Mouse (Mus musculus) MEL (cell line): ENCODE measurements at regions not wholly inside any gene's neighbourhood (a gene's known extent, or its start where the extent isn't known, plus 50 kb on each side); places are given as distances from the start of the nearest gene placed in this dataset.

Source experiments
- DNase-seq: peaks from one replicate; pipeline ENCODE4 v3.0.0; 2011; ENCODE audit warnings: low read depth, low spot score
- H3K27ac ChIP-seq: 2 replicates; pipeline ENCODE4 v1.5.1; 2012; ENCODE audit warnings: low read depth, mild to moderate bottlenecking, control low read depth, low read length, moderate library complexity; ENCODE audit not compliant: control insufficient read depth
- H3K27me3 ChIP-seq, 2 experiments: fragments of 150-350 bp in 1 of 2; sonication (generic) in 1 of 2; 2 replicates each; pipeline ENCODE4 v1.6.1; 2012; ENCODE audit warnings: low read length in 2 of 2, mild to moderate bottlenecking in 2 of 2, improper control_type of control experiment in 1 of 2, moderate library complexity in 1 of 2; ENCODE audit not compliant: insufficient read depth in 2 of 2, control insufficient read depth in 1 of 2
- H3K36me3 ChIP-seq, 2 experiments: 2 replicates each; pipeline ENCODE4 v1.6.1; 2012 to 2014; ENCODE audit warnings: low read length in 2 of 2, improper control_type of control experiment in 1 of 2, inconsistent platforms in 1 of 2, mild to moderate bottlenecking in 1 of 2; ENCODE audit not compliant: insufficient read depth in 2 of 2, control insufficient read depth in 1 of 2
- H3K4me1 ChIP-seq, 2 experiments: fragments of 150-350 bp in 1 of 2; sonication (generic) in 1 of 2; 2 replicates each; pipeline ENCODE4 v1.6.1; 2012; ENCODE audit warnings: low read length in 2 of 2, improper control_type of control experiment in 1 of 2, mild to moderate bottlenecking in 1 of 2; ENCODE audit not compliant: insufficient read depth in 2 of 2, control insufficient read depth in 1 of 2
- H3K4me3 ChIP-seq, 2 experiments: fragments of 150-350 bp in 1 of 2; sonication (generic) in 1 of 2; 2 replicates each; pipeline ENCODE4 v1.5.1; 2012; ENCODE audit warnings: low read depth in 2 of 2, low read length in 2 of 2, mild to moderate bottlenecking in 2 of 2, moderate library complexity in 2 of 2, control low read depth in 1 of 2, improper control_type of control experiment in 1 of 2; ENCODE audit not compliant: control insufficient read depth in 1 of 2, insufficient read depth in 1 of 2
- H3K79me2 ChIP-seq: 2 replicates; pipeline ENCODE4 v1.6.1; 2012; ENCODE audit warnings: mild to moderate bottlenecking, low read length, moderate library complexity; ENCODE audit not compliant: control insufficient read depth, poor library complexity, insufficient read depth
- H3K9ac ChIP-seq: 2 replicates; pipeline ENCODE4 v1.6.1; 2012; ENCODE audit warnings: low read depth, mild to moderate bottlenecking, control low read depth, low read length, moderate library complexity; ENCODE audit not compliant: control insufficient read depth, poor library complexity, severe bottlenecking
- H3K9me3 ChIP-seq: fragments of 150-350 bp; sonication (generic); replicated peaks from 2 replicates; pipeline ENCODE4 v1.6.1; 2012; ENCODE audit warnings: mild to moderate bottlenecking, low read length, improper control_type of control experiment, moderate library complexity; ENCODE audit not compliant: insufficient read depth
- BHLHE40 ChIP-seq: IDR thresholded peaks from 2 replicates; pipeline ENCODE4 v1.6.1; 2012; ENCODE audit warnings: low read depth, mild to moderate bottlenecking, inconsistent platforms, low read length, improper control_type of control experiment, borderline replicate concordance
- CHD1 ChIP-seq: IDR thresholded peaks from 2 replicates; pipeline ENCODE4 v1.6.1; 2012; ENCODE audit warnings: low read depth, mild to moderate bottlenecking, inconsistent platforms, low read length, improper control_type of control experiment
- CTCF ChIP-seq, 3 experiments: IDR thresholded peaks in 2 of 3; conservative IDR thresholded peaks in 1 of 3; 2 replicates each; pipeline ENCODE4 v1.5.1; 2011 to 2012; ENCODE audit warnings: low read length in 3 of 3, low read depth in 2 of 3, mild to moderate bottlenecking in 2 of 3, improper control_type of control experiment in 1 of 3, inconsistent platforms in 1 of 3, mixed read lengths in 1 of 3, moderate library complexity in 1 of 3; ENCODE audit not compliant: control insufficient read depth in 1 of 3, insufficient read depth in 1 of 3, poor library complexity in 1 of 3, severe bottlenecking in 1 of 3
- ELF1 ChIP-seq: IDR thresholded peaks from 2 replicates; pipeline ENCODE4 v1.6.1; 2014; ENCODE audit warnings: low read depth, mild to moderate bottlenecking, inconsistent platforms, low read length, improper control_type of control experiment, moderate library complexity
- EP300 ChIP-seq, 2 experiments: IDR thresholded peaks; 2 replicates each; pipeline ENCODE4 v1.6.1; 2011; ENCODE audit warnings: improper control_type of control experiment in 2 of 2, low read length in 2 of 2, low read depth in 1 of 2, mild to moderate bottlenecking in 1 of 2
- GABPA ChIP-seq: IDR thresholded peaks from 2 replicates; pipeline ENCODE4 v1.6.1; 2012; ENCODE audit warnings: low read depth, mild to moderate bottlenecking, inconsistent platforms, low read length, improper control_type of control experiment, moderate library complexity
- GATA1 ChIP-seq: IDR thresholded peaks from 2 replicates; pipeline ENCODE4 v1.6.1; 2011; ENCODE audit warnings: low read depth, low read length, improper control_type of control experiment
- KAT2A ChIP-seq: conservative IDR thresholded peaks from 2 replicates; pipeline ENCODE4 v1.6.1; 2012; ENCODE audit warnings: low read depth, low read length, improper control_type of control experiment, inconsistent platforms
- MAX ChIP-seq: IDR thresholded peaks from 2 replicates; pipeline ENCODE4 v1.6.1; 2011; ENCODE audit warnings: low read length, improper control_type of control experiment
- MAZ ChIP-seq: IDR thresholded peaks from 2 replicates; pipeline ENCODE4 v1.6.1; 2012; ENCODE audit warnings: low read depth, mild to moderate bottlenecking, inconsistent platforms, low read length, improper control_type of control experiment
- MEF2A ChIP-seq: IDR thresholded peaks from 2 replicates; pipeline ENCODE4 v1.6.1; 2014; ENCODE audit warnings: low read depth, mild to moderate bottlenecking, inconsistent platforms, low read length, improper control_type of control experiment; ENCODE audit not compliant: poor library complexity, insufficient replicate concordance, severe bottlenecking; ENCODE audit errors: extremely low read depth
- MXI1 ChIP-seq: IDR thresholded peaks from 2 replicates; pipeline ENCODE4 v1.6.1; 2011; ENCODE audit warnings: mild to moderate bottlenecking, low read depth, low read length, improper control_type of control experiment
- MYC ChIP-seq: IDR thresholded peaks from 2 replicates; pipeline ENCODE4 v1.6.1; 2011; ENCODE audit warnings: low read depth, mild to moderate bottlenecking, low read length, improper control_type of control experiment, moderate library complexity
- NRF1 ChIP-seq: IDR thresholded peaks from 2 replicates; pipeline ENCODE4 v1.6.1; 2014; ENCODE audit warnings: low read depth, mild to moderate bottlenecking, inconsistent platforms, low read length, improper control_type of control experiment, moderate library complexity; ENCODE audit not compliant: poor library complexity, insufficient read depth, severe bottlenecking
- RAD21 ChIP-seq: IDR thresholded peaks from 2 replicates; pipeline ENCODE4 v1.6.1; 2011; ENCODE audit warnings: mild to moderate bottlenecking, low read depth, low read length, improper control_type of control experiment
- SIN3A ChIP-seq: IDR thresholded peaks from 2 replicates; pipeline ENCODE4 v1.6.1; 2012; ENCODE audit warnings: low read length, improper control_type of control experiment, inconsistent platforms
- TAL1 ChIP-seq: IDR thresholded peaks from 2 replicates; pipeline ENCODE4 v1.6.1; 2012; ENCODE audit warnings: mild to moderate bottlenecking, inconsistent platforms, low read length, moderate library complexity, mixed read lengths
- UBTF ChIP-seq: IDR thresholded peaks from 2 replicates; pipeline ENCODE4 v1.6.1; 2012; ENCODE audit warnings: low read depth, mild to moderate bottlenecking, inconsistent platforms, low read length, improper control_type of control experiment, moderate library complexity, borderline replicate concordance; ENCODE audit not compliant: insufficient read depth
- USF1 ChIP-seq: IDR thresholded peaks from 2 replicates; pipeline ENCODE4 v1.6.1; 2014; ENCODE audit warnings: low read depth, mild to moderate bottlenecking, inconsistent platforms, low read length, improper control_type of control experiment, moderate library complexity
- USF2 ChIP-seq, 2 experiments: IDR thresholded peaks; 2 replicates each; pipeline ENCODE4 v1.6.1; 2011 to 2012; ENCODE audit warnings: improper control_type of control experiment in 2 of 2, low read length in 2 of 2, borderline replicate concordance in 1 of 2, inconsistent platforms in 1 of 2, low read depth in 1 of 2, mild to moderate bottlenecking in 1 of 2; ENCODE audit not compliant: insufficient read depth in 1 of 2
- ZC3H11A ChIP-seq: IDR thresholded peaks from 2 replicates; pipeline ENCODE4 v1.6.1; 2012; ENCODE audit warnings: low read depth, mild to moderate bottlenecking, inconsistent platforms, low read length, improper control_type of control experiment
- ZMIZ1 ChIP-seq: IDR thresholded peaks from 2 replicates; pipeline ENCODE4 v1.6.1; 2012; ENCODE audit warnings: low read depth, mild to moderate bottlenecking, inconsistent platforms, low read length, improper control_type of control experiment, moderate library complexity
- ZNF384 ChIP-seq: IDR thresholded peaks from 2 replicates; pipeline ENCODE4 v1.6.1; 2012; ENCODE audit warnings: low read depth, mild to moderate bottlenecking, inconsistent platforms, low read length, improper control_type of control experiment

GRCm38 (mm10) chr12:77715979-77716378, 478.1 kb downstream of the Fut8 start:
- no peak overlapping the region for H3K4me3 ChIP-seq
- H3K9ac ChIP-seq, result no peak overlapping the region
- no peak for TF ChIP-seq GATA1
- TF ChIP-seq GABPA, result no peak
- no peak for TF ChIP-seq KAT2A
- TF ChIP-seq ZMIZ1, result no peak
- no peak for TF ChIP-seq CHD1
- TF ChIP-seq MXI1, result no peak
- TF ChIP-seq USF2 (IDR thresholded peaks at IDR 0.05; ENCODE audit: borderline replicate concordance in 1 of 2, insufficient read depth in 1 of 2, low read depth in 1 of 2, low read length in 2 of 2), result no peak
- no peak for TF ChIP-seq CTCF (IDR thresholded peaks at IDR 0.05 in 2 of 3, conservative IDR thresholded peaks at IDR 0.05 in 1 of 3; ENCODE audit: control insufficient read depth in 1 of 3, insufficient read depth in 1 of 3, low read depth in 2 of 3, low read length in 3 of 3, poor library complexity in 1 of 3, severe bottlenecking in 1 of 3)
- TF ChIP-seq BHLHE40, result no peak
- TF ChIP-seq EP300 (IDR thresholded peaks at IDR 0.05; ENCODE audit: low read depth in 1 of 2, low read length in 2 of 2), result no peak
- no peak for TF ChIP-seq MEF2A
- TF ChIP-seq ELF1, result no peak
- no peak for TF ChIP-seq SIN3A
- peaks cover 0 to 1% of the 10 kb centered on the region in 2 experiments; a peak in 3 of 4 replicates for H3K27me3 ChIP-seq
- no peak for DNase-seq
- no peak overlapping the region for H3K27ac ChIP-seq
- no peaks in the 10 kb centered on the region for H3K9me3 ChIP-seq
- no peaks in the 10 kb centered on the region for H3K4me1 ChIP-seq
- no peaks in the 10 kb centered on the region for H3K79me2 ChIP-seq
- no peaks in the 10 kb centered on the region for H3K36me3 ChIP-seq

- no peak for DNase-seq
- TF ChIP-seq MYC, result no peak
- TF ChIP-seq ELF1, result no peak
- no peak for TF ChIP-seq RAD21
- no peak for TF ChIP-seq ZC3H11A
- TF ChIP-seq NRF1, result no peak
- no peak for TF ChIP-seq ZNF384
- TF ChIP-seq MAZ, result no peak
- no peak for TF ChIP-seq MAX
- TF ChIP-seq USF2 (IDR thresholded peaks at IDR 0.05; ENCODE audit: borderline replicate concordance in 1 of 2, insufficient read depth in 1 of 2, low read depth in 1 of 2, low read length in 2 of 2), result no peak
- TF ChIP-seq USF1, result no peak
- TF ChIP-seq TAL1, result no peak
- no peak for TF ChIP-seq UBTF
These were observed 466.3 kb upstream of the Gm6657 start for GRCm38 (mm10) chr12:77727766-77728165.

More at GRCm38 (mm10) chr12:77727766-77728165, 466.3 kb upstream of the Gm6657 start:
- Histone ChIP-seq H3K27ac (no peak overlapping the region), H3K36me3 (no peaks in the 10 kb centered on the region), H3K9me3 (no peaks in the 10 kb centered on the region), H3K79me2 (no peaks in the 10 kb centered on the region), H3K4me3 (no peak overlapping the region), H3K27me3 (peaks cover 5 to 11% of the 10 kb centered on the region in 2 experiments), H3K9ac (no peak overlapping the region), H3K4me1 (no peaks in the 10 kb centered on the region)
